Mouse (Mus musculus) cerebellum, adult (tissue): Measurements from ENCODE around the gene Prps1l3.
"Not testable (repeated sequence)": the region's sequence is repeated elsewhere in the genome, so short reads cannot be mapped to it uniquely, and the experiment has no call there.

ENCODE experiments used
- ATAC-seq: cut with Nextera tagmentation; 2 replicates; pipeline ENCODE4 v1.9.2; 2017; ENCODE audit warnings: mild to moderate bottlenecking, moderate library complexity, mixed read lengths; ENCODE audit not compliant: insufficient number of reproducible peaks, low FRiP score, low TSS enrichment

The Prps1l3 gene

DNA sequence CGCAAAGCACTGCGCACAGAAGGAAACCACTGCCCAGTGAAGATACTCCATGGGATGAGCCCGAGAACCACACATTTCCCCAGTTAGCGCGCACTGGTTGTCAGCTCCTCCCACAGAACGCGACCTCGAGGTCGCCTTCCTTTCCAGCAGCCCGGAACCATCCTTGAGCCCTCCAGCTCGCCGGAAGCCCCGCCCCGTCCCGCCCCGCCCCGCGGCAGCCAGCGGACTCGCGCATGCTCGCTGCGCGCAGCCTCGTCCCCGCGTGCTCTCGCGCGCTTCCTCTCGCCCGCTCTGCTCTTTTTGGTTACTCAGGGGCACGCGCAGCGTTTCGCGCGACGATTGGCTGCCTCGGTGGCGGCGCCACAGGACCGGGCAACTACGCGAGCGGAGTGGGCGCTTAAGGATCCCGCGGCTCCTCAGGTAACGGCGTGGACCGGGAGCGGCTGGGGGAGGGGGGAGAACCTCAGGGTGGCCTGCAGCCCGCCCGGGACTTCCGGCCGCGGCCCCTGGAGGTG, at the start of gene Prps1l3, which contains the start of gene Mipol1:
Gene Prps1l3, plus strand, starts transcription at position 221 of the 515 bp plus-strand sequence.
Gene Mipol1, plus strand, starts transcription at position 236 of the 515 bp plus-strand sequence.
- peak; percentile 95 for ATAC-seq

DNA sequence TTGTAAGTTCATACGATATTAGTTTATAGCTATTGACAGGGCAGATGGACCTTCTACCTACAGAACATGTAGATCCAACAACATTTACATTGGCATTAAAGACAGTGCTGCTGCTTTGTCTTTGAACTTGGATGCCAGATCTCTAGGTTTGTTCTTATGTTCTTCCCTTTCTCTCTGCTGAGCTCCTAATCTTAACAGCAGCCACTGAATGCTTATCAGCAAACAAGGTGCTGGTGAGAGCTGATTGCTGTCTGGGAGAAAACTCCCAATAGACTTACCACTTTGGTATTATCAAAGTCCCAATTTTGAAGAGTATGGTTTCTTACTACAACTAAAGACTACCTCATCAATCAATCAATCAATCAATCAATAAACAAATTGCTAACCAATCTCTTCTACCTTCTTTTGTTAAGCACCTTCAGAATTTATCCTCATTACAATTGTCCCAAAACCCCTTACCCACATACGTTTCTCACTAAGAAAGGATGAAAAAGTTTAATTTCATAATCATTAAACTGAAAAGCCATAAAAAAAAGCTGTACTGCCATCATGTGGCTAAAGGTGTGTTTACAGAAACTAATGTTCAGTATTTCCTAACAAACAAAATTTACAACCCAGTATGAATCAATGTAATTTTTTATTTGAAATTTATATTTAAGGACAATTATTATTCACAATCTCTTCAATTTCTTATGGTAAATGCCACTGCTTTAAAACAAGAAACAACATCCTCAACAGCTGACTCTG, 45.6 kb upstream of the Prps1l3 start:
- ATAC-seq: no peak

DNA sequence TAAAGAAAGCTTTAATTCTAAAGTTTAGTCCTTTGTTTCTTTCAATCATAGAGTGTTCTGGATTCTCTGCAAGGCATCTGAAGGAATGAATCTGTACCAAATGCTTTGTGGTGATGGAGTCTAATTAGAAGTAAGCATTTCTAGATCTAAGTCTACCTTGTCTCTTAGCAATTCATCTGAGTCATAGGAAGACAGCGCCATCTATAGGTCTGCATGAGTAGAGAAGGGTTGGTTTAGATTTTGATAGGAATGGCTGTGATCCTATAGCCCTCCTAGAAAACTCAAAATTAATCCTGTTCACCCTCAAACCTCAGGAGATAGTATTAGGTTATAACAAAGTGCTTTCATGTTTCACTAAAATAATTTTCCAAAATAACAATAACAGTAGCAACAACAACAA, 44.7 kb upstream of the Prps1l3 start:
- no peak for ATAC-seq

DNA sequence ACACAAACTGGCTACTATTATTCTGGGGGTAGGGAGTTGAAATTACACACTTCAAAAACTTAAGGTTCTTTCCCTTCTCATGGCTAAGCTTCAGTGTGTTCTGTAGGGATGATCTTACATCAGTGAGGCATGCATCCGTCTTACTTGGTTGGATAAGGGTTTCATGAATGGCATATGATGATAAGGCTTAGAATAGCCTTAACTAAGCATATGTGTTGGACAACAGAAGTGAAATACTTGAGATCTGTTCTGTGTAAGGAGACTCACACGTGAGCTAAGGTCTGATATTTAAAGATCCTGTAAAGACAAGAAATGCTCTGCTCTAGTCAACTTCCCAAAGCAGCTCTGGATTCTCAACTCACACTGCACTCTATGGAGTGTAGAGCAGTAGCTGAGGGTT, 44.1 kb upstream of the Prps1l3 start:
- no peak for ATAC-seq

DNA sequence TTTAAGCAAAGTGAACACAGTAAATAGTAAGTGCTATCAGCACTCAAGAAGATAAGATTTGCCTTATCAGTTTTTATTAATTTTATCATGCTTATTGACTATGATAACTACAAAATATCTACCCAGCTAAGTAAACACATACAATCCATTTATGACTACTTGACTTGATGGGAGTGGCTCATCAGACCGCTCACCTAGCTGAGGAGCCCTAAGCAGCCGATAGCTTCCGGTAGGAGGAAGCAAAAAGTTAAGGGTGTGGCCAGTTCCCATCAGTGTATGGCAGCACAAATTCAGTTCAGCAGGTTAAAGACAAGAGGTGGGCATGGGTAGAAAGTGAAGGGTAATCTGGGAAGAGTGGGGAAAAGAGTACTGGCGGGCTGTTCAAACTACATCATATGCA, 43.2 kb upstream of the Prps1l3 start:
- ATAC-seq: no peak

DNA sequence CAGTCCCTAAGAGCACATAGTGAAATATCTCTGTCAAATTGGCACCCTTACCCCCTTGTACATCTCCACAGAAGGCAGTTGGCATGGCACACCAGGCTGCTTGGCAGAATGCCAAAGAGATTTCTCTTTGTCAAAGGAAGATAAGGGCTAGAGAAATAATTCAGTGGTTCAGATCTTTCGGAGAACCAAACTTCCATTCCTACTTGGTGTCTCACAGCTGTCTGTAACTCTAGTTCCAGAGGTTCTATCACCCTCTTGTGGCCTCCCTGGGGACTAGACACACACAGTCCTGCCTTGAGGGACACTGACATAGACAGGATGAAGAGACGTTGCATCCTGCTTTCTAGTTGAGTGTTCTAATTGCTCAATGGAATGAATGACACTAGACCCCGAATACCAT, 35.6 kb upstream of the Prps1l3 start:
- no peak for ATAC-seq

DNA sequence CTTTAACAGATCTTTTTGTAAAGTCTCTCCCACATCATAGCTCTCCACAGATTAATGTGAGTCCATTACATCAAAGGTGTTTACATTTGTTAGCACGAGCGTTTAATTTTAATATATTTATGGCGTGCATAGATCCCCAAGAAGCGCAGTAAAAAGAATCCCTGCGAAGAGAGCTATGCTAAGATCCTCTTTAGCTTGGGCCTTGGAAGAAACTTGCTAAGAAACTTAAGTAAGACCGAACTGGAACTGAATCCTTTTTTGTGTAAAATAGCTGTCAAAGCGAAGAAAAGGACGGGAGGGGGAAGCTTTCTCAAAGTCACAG, 34.0 kb upstream of the Prps1l3 start:
- ATAC-seq: no peak

DNA sequence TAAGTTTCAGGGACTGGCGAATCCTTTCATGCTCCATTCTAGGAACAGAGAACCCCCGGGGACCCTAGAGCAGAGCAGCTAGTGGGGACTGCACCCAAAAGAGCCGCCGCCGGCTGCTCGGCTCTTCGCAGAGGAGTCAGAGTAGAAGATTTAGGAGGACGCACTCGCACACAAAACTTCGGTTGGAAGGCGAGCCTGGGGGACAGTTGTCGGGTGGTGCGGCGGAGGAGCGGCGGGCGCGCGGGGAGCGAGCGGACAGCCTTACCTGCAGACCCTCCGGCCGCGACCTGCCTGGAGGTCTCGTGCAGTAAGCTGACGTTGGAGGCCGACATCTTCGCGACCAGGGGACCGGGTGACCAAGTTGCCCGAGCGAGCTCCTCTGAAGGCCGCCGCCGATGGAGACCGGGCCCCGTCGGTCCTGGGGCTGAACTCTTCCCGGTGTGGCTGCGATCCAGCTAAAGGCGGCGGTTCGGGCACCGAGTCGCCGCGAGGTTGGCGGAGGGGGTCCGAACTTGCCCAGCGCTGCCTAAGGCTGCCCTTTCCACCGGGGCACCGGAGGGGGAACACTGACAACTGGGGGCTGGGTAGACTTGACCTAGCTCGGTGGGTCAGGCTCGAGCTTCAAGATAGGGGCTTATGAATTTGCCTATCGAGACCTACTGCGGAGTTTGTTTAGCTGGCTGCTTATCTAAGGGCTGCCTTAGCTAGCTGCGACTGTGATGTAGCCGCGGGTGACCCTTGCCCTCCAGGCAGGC, 33.4 kb upstream of the Prps1l3 start:
- 0 out of 2 replicates have a peak, but pooled peaks have one; percentile 49 for ATAC-seq

DNA sequence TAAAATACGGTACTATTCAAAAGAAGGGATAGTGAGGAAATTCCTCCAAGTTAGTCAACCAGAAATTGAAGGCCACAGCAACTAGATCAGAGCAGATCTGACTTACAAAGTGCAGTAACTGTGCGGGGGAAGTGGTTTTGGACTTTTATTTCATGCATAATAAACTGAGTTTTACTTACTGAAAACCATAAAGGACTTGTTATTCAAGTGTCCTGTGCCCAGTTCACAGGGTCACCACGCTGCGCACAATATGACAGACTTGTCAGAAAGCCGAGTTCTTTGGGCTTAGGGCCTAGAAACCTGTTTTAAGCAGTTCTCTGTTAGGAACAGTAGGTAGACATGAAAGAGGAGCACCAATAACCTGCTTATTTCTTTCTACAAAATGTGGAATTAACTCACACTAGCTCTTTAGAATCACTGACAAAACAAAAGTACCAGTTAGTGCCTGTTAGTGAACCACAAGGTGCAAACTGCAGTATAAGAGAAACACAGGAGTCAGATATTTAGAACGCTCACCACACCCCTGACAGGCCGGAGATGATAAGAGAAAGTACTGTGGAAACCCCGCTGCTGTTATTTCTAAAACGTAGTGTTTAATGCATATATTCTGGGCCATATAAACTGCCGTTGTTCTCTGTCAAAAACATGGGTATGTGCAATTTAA, 32.7 kb upstream of the Prps1l3 start, which contains the start of gene Slc25a21:
Gene Slc25a21, minus strand, starts transcription at position 110 of the 664 bp plus-strand sequence.
- ATAC-seq: no peak

DNA sequence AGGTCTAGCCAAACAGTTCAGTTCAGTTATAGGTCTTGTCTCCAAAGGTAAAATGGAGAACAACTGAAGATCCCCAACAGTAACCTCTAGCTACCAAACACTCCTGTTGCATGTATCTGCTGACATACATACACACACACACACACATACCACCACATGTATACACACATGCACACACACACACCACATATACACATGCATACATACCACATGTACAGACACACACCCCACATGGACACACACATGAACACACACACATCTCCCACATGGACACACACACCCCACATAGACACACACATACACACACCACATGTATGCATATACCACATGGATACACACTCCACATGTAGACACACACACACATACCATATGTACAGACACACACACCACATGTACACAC, 31.9 kb upstream of the Prps1l3 start:
- no peak for ATAC-seq

DNA sequence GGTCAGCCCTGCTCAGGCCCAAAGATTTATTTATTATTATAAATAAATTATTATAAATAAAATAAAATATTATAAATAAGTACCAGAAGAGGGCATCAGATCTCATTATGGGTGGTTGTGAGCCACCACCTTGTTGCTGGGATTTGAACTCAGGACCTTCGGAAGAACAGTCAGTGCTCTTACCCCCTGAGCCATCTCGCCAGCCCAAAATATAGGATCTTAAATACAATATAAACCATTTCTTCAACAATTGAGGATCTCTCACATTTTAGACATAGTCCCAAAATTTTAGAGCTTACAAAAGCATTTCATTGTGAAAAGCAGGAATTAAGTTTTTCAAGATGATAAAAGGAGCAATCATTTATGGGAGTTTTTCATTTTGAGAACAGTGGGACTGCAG, 30.8 kb upstream of the Prps1l3 start:
- ATAC-seq: no peak

DNA sequence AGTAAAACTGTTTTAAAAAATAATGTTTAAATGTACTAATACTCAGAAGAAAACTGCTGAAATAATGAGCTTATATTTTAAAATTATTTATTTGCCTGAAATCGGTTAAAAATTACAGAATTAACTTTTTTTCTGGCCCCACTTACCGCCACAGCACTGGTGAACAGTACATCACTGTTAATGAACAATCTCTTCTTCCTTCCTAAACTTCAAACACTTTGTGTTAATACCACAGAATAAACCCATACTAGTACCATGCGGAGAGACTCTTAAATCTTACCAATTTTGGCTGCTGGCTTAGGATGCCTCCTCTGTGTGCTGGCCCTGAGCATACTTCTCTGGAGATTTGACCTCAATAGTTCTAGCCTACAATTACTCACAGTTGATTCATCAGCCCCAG, 28.3 kb upstream of the Prps1l3 start:
- no peak for ATAC-seq

DNA sequence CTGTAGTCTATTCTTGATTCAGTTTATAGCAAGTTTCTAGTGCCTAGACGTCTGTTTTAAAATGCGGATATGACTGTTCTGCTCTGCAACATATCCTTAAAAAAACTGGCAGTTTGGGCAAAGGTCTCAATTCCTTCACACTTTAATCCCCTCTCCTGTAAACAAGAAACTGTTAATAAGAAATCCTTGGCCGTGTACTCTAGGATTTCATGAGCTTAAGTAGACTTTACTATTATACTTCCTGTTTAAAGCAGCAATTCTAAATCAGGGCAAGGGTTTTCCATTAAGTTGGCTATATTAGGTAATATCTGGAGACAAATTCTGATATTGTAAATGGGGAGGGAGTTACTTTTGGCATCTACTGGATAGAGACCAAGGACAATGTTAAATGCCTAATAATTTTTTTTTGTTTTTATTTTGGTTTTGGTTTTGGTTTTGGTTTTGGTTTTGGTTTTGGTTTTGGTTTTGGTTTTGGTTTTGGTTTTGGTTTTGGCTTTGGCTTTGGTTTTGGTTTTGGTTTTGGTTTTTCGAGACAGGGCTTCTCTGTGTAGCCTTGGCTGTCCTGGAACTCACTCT, 25.8 kb upstream of the Prps1l3 start:
- ATAC-seq: no peak

DNA sequence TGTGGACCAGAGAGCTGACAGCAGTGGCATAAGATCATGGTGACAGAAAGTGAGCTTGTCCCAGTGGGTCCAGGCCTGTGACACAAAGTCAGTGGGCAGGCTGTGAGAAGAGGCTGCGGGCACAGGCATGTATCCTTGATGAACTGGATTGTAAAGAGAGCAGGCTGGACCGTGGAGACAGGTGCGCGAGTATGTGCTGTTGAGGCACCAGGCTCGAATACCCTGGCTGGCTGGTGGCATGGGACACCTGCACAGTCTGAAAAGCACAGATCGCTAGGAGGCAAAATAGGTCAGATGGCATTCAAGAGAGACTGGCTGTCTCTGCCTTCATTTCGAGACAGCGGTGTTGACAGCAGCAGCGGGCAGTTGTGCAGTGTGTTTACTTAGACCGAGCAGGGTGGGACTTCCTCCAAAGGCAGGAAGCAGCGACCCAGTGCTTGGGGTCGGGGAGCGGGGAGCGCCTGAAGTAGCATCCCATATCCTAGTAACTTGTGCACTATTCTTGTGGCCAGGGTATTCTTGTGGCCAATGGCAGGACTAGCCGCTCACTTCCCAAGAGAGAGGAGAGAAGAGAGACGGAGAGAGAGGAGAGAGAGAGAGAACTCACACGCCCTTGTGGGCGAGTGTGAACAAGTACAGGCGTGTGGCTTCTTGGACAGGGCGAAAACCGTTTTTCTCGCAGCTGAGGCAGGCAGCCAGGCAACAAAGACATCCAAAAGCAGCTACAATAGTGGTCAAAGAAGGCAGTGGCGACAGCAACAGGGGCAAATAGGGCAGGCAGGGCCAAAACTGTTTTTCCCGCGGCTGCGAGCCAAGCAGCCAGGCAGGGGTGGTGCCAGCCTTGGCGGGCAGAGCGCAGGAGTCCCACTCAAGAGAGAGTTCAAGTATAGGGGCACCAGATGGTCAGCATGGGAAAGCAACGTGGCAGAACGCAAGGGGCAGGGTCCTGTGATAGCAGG, 18.6 kb upstream of the Prps1l3 start:
- ATAC-seq: peak; percentile 65

DNA sequence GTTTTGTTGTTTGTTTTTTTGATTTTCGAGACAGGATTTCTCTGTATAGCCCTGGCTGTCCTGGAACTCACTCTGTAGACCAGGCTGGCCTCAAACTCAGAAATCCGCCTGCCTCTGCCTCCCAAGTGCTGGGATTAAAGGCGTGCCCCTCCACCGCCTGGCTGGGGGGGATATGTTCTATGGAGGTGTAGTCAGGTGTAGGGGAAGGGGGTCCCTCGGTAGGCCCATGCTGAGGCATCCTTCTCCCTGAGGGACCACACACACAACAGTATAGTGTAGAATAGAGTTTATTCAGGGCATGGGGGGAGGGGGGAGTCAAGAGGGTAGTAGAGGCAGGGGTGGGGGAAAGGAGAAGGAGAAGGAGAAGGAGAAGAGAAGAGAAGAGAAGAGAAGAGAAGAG, 17.7 kb upstream of the Prps1l3 start:
- not testable (repeated sequence) for ATAC-seq

DNA sequence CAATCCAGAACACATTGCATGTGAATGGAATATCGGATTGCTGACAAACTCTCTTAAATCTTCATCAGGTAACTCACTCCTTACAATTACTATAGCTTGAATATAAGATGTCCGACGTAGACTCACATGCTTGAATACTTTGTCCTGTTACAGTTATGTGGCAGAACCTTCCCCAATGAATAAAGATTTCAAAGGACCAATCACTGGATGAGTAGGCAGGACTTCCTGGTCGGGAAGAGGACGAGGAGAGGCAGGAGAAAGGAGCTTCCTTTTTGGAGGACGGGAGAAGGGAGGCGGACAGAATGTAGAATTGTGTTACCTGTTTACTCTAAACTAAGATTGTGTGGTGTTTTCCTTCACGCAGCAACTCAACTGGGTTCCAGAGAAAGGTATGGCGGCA, 3.8 kb upstream of the Prps1l3 start:
- ATAC-seq: no peak

DNA sequence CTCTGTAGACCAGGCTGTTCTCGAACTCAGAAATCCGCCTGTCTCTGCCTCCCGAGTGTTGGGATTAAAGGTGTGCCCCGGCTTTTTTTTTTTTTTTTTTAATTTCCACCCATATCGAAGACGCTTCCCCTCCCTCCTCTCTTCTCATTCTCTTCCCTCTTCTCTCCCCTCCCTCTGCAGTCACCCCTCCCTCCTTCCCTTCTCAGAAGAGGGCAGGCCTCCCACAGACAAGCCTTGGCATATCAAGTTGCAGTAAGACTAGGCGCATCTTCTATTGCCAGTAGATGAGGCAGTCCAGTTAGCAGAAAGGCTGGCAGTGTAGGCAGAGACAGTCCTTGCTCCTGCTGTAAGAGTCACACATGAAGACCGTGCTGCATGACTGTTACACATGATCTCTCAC, 2.4 kb upstream of the Prps1l3 start:
- no peak for ATAC-seq

DNA sequence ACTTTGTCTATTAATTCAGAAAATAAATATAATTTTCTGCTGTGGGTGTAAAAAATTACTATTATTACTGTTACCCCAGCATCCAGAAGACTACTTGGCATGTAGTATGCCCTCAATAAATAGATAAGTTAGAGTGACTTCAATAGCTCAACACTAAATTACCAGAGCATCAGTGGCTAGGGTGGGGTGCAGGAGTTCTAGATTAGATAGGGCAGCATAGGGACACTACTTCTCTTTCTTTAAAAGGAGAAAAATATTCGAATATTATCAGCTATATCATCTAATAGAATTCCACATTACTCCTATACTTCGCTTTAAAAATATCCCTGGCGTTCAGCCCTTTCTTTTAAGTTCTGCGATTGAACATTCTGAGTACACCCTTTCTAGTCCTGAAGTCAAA, 509 bp upstream of the Prps1l3 start:
- ATAC-seq: no peak

DNA sequence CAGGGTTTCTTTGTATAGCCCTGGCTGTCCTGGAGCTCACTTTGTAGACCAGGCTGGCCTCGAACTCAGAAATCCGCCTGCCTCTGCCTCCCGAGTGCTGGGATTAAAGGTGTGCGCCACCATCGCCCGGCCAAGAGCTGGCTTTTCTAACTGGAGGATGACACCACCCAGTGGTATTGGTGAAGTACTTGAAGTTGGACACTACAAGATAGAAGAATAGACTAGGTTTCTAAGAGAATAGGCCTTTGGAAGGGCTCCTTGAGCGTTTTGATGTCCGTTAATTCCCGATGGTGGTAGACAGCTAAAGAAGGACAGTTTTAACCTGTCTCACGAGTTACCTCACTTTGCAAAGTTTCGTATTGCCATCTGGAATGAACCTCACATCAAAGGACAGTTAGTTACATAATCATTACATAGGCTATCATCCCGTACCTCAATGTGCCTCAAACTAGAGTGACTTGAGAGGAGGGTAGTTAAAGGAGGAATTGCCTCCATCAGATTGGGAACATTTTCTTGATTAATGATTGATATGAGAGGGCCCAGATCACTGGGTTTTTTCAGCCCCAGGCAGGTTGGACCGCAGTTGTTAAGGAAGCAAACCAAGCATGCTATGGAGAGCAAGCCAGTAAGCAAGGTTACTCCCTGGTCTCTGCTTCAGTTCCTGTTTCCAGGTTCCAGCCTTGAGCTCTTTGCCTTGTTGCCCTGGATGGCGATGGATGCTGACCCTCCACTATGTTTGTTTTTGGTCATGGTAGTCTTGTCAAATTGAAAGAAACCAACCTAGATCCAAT, 1.1 kb downstream of the Prps1l3 start:
- ATAC-seq: no peak
